Mouse (Mus musculus) heart, embryonic 13.5 days (tissue): ENCODE results near the gene Camkv. TPM values are rescaled to one million over a fixed set of nuclear protein-coding genes. Genes with fewer than 3 reads are reported as not detected.

Experiments
- ATAC-seq: fragments of 200-750 bp; cut with Nextera tagmentation; 2 replicates; pipeline ENCODE4 v1.8.0; 2017; ENCODE audit warnings: moderate TSS enrichment; ENCODE audit not compliant: insufficient number of reproducible peaks, low FRiP score, low TSS enrichment; ENCODE audit errors: extremely low read depth
- H3K27ac ChIP-seq: fragments of 300-500 bp; sonication (generic); replicated peaks from 2 replicates; pipeline ENCODE4 v1.5.1; 2015; ENCODE audit warnings: moderate library complexity, mild to moderate bottlenecking, inconsistent platforms
- H3K27me3 ChIP-seq: fragments of 300-500 bp; sonication (generic); replicated peaks from 2 replicates; pipeline ENCODE4 v1.6.1; 2015; ENCODE audit warnings: mild to moderate bottlenecking, inconsistent platforms
- H3K36me3 ChIP-seq: fragments of 300-500 bp; sonication (generic); 2 replicates; pipeline ENCODE4 v1.6.1; 2015; ENCODE audit warnings: mild to moderate bottlenecking, inconsistent platforms
- H3K4me1 ChIP-seq: fragments of 300-500 bp; sonication (generic); 2 replicates; pipeline ENCODE4 v1.6.1; 2015; ENCODE audit warnings: inconsistent platforms
- H3K4me2 ChIP-seq: fragments of 300-500 bp; sonication (generic); 2 replicates; pipeline ENCODE4 v1.6.1; 2015; ENCODE audit warnings: inconsistent platforms, mild to moderate bottlenecking, moderate library complexity
- H3K4me3 ChIP-seq: fragments of 300-500 bp; sonication (generic); 2 replicates; pipeline ENCODE4 v1.5.1; 2015; ENCODE audit warnings: moderate library complexity, mild to moderate bottlenecking, inconsistent platforms
- H3K9ac ChIP-seq: fragments of 300-500 bp; sonication (generic); 2 replicates; pipeline ENCODE4 v1.6.1; 2015; ENCODE audit warnings: inconsistent platforms, mild to moderate bottlenecking, moderate library complexity
- H3K9me3 ChIP-seq: fragments of 300-500 bp; sonication (generic); 2 replicates; pipeline ENCODE4 v1.6.1; 2016; ENCODE audit warnings: inconsistent platforms
- WGBS: fragments of 180-500 bp; shearing (Covaris S2); methylation state at CpG from one replicate; pipeline ENCODE4 v1.1.7; 2015; ENCODE audit warnings: mixed read lengths; 5-methylcytosine and 5-hydroxymethylcytosine counted together
- polyA plus RNA-seq: library from polyadenylated mRNA; unstranded; fragments of >200 nt; fragmentation: Nextera tagmentation; extraction: Ambion mirVana; gene quantifications from 2 replicates; pipeline ENCODE4 v1.2.1, GENCODE M21; 2015

Camkv gene
- polyA plus RNA-seq, 1 experiment from 2014 or later = 0.63 TPM

DNA sequence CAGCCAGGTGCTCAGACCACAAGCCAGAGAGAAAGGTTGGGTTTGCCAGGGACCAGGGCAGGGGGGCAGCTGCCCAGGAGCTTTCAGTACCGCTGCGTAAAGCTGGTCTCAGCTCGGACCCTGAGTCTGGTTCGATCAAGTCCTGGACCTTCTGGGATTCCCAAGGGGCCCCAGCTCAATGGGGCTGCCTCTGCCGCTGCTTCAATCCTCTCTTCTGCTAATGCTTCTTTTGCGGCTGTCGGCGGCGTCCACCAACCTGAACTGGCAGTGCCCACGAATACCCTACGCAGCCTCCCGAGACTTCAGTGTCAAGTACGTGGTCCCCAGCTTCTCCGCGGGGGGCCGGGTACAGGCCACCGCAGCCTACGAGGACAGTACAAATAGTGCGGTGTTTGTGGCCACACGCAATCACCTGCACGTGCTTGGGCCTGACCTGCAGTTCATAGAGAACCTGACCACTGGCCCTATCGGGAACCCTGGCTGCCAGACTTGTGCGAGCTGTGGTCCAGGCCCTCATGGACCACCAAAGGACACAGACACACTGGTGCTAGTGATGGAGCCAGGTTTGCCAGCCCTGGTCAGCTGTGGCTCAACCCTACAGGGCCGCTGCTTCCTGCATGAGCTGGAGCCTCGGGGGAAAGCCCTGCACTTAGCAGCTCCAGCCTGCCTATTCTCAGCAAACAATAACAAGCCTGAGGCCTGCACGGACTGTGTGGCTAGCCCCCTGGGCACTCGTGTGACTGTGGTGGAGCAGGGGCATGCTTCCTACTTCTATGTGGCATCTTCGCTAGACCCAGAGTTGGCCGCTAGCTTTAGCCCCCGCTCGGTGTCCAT, 28.3 kb upstream of the Camkv start:
- peaks cover 16% of the 10 kb centered on the region for H3K27me3 ChIP-seq
- H3K9ac ChIP-seq = peak overlapping the region; percentile 82
- H3K4me3 ChIP-seq = peak overlapping the region; percentile 51
- H3K36me3 ChIP-seq = 0 out of 2 replicates have a peak, but pooled peaks cover 8% of the 10 kb centered on the region
- 47% methylated on average over 31 of the region's 31 CpGs for WGBS
- H3K9me3 ChIP-seq = no peaks in the 10 kb centered on the region
- peaks cover 41% of the 10 kb centered on the region for H3K4me1 ChIP-seq
- peak overlapping the region; percentile 83 for H3K4me2 ChIP-seq
- peak overlapping the region; percentile 46; the same call in 1 of the 2 replicates for H3K27ac ChIP-seq
- no peak for ATAC-seq

GRCm38 (mm10) chr9:107907801-107908120, 27.7 kb upstream of the Camkv start:
- Histone ChIP-seq H3K4me3 (peak overlapping the region; percentile 51), H3K4me1 (peaks cover 41% of the 10 kb centered on the region), H3K9ac (peak overlapping the region; percentile 82), H3K27me3 (peaks cover 15% of the 10 kb centered on the region; the same call in 1 of the 2 replicates), H3K4me2 (peak overlapping the region; percentile 83), H3K9me3 (no peaks in the 10 kb centered on the region), H3K27ac (peak overlapping the region; percentile 46), H3K36me3 (peaks cover 3% of the 10 kb centered on the region; the same call in 1 of the 2 replicates)
- 64% methylated on average over 14 of the region's 14 CpGs for WGBS
- no peak for ATAC-seq

DNA sequence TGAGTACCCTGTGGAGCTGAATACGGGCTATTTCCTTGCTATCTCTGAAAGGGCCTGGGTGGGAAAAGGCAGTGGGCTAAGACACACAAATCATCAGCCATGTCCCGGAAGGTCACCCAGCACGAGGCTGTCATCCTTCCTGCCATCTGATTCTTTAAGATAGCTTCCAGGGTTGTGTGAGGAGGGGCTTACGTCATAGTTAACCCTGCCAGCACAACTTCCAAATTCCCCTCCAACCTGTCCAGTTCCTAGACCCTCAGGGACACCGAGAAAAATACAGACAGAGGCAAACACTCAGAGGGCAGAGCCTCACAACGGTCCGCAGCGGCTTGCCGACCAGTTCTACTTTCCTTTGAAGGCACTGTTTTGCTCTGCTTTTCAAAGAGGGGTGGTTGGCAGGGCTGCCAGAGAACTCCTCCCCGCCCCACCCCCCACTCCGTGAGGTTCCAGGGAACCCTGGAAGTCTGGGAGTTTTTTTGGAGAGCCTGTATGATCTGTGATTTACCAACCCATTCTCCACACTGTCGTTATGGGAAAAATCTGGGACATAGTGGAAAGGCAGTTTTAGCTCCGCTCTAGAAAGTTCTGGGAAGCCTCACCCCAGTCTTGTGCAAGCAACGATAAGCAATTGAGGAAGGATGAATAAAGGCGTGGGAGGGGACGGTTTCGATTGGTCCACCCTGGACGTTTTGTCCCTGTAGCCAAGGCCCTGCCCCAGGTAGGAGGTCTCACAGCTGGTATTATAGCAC, 26.9 kb upstream of the Camkv start:
- WGBS = 33% methylated on average over 18 of the region's 18 CpGs
- peak overlapping the region; percentile 51 for H3K4me3 ChIP-seq
- peaks cover 20% of the 10 kb centered on the region; the same call in 1 of the 2 replicates for H3K27me3 ChIP-seq
- peak overlapping the region; percentile 82 for H3K9ac ChIP-seq
- peak overlapping the region; percentile 46 for H3K27ac ChIP-seq
- H3K4me1 ChIP-seq = peaks cover 48% of the 10 kb centered on the region
- ATAC-seq = no peak
- peaks cover 3% of the 10 kb centered on the region; the same call in 1 of the 2 replicates for H3K36me3 ChIP-seq
- no peaks in the 10 kb centered on the region for H3K9me3 ChIP-seq
- H3K4me2 ChIP-seq = peak overlapping the region; percentile 83

DNA sequence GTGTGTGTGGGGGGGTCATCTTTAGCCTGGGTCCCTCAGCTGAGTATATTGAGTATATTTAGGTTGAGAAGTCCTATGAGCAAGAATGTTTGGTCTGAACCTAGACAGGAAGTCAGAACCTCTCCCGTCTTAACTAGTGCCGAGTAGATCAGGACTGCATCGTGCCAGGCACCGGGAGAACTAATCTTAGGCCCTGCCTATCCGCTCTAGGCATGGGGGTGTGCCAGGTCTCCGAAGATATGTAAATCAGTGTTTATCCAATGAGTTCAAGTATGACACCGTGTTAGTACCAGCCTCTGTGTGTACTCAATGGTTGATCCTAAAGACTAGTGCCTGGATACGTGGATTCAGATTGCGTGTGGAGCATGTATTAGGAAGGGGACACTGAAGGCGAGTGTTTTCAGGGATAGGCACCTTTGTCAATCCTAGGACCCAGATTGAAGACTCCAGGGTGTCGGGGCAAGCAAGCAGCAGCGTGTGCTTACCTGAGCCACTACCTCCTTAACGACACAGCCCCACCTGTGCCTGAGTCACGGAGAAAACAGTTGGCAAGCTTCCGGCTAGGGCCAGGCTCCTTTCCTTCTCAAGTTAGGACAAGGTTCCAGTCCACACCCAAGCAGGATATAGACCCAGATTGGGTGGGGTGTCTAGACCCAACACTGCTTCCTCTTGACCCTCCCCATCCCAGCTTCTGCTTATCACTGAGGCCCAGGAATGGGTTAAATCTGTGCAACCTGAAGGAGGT, 25.3 kb upstream of the Camkv start:
- peaks cover 44% of the 10 kb centered on the region for H3K4me1 ChIP-seq
- H3K36me3 ChIP-seq = peaks cover 3% of the 10 kb centered on the region; the same call in 1 of the 2 replicates
- H3K9ac ChIP-seq = no peak overlapping the region
- peak overlapping the region; percentile 72 for H3K27ac ChIP-seq
- WGBS = 68% methylated on average over 15 of the region's 15 CpGs
- H3K4me3 ChIP-seq = no peak overlapping the region
- no peaks in the 10 kb centered on the region for H3K9me3 ChIP-seq
- ATAC-seq = no peak
- H3K27me3 ChIP-seq = peaks cover 30% of the 10 kb centered on the region
- peak overlapping the region; percentile 83 for H3K4me2 ChIP-seq

- peaks cover 48% of the 10 kb centered on the region for H3K27me3 ChIP-seq
- H3K4me1 ChIP-seq = peaks cover 22% of the 10 kb centered on the region
- no peak overlapping the region for H3K9ac ChIP-seq
- H3K27ac ChIP-seq = no peak overlapping the region
- no peak overlapping the region for H3K4me2 ChIP-seq
- peaks cover 3% of the 10 kb centered on the region; the same call in 1 of the 2 replicates for H3K36me3 ChIP-seq
- no peak for ATAC-seq
- H3K4me3 ChIP-seq = no peak overlapping the region
- no peaks in the 10 kb centered on the region for H3K9me3 ChIP-seq
- 72% methylated on average over 16 of the region's 16 CpGs for WGBS
Observed at GRCm38 (mm10) chr9:107914764-107915420, 20.6 kb upstream of the Camkv start.

DNA sequence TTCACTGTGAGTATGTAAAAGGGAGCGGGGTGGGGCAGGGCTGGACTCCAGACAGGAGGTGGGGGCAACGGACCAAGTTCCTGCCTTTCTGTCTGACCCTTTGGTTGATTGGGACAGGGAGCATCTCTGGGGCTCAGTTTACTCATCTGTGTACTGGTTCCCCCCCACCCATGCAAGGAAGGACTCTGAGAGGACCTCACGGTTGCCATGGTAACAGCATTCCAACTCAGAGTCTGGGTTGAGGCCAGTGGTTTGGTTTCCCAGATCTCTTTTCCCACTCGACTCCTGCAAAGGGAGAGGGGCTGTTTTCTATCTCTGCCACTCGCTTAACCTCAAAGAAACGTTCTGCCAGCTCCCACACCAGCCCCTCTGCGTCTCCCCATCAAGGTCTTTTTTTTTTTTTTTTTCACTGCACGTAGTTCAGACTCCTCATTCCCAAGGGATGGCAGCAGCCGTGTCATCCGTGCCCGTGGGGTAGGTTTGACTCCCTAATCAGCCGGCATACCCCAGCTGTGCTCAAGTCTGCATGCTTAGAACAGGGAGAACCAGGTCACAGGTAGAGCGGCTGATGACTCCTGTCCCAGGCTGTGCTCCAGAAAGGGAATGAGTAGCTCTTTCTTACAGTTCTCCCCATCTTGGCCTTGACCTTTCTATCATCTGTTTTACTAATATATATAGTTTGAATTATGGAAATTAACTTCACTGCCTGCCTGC, 17.4 kb upstream of the Camkv start:
- Histone ChIP-seq H3K36me3 (peaks cover under 1% of the 10 kb centered on the region; the same call in 1 of the 2 replicates), H3K9me3 (no peaks in the 10 kb centered on the region), H3K4me1 (peaks cover 19% of the 10 kb centered on the region), H3K27me3 (peaks cover 40% of the 10 kb centered on the region), H3K4me3 (no peak overlapping the region), H3K4me2 (no peak overlapping the region; the same call in 1 of the 2 replicates), H3K9ac (0 out of 2 replicates have a peak overlapping the region, but pooled peaks have one; percentile 28), H3K27ac (no peak overlapping the region)
- ATAC-seq = no peak
- WGBS = 31% methylated on average over 13 of the region's 13 CpGs

DNA sequence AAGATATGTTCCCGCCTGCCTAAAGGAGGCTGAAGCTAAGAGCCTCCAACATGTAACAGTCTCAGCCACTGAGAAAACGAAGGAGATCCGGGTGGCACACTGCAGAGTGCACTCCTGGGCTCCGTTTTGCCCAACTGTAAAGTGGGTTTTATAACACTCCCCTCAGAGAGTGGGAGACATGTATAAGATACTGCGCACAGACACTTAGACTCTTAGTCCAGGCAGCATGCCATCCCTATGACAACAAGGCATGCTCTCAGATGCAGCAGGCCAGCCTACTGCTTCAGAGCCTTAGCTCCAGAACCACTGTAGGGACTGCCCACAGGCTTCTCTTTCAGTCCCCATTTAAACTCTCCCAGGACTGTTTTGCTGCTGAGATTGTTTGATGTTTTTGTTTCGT, 16.6 kb upstream of the Camkv start:
- Histone ChIP-seq H3K4me1 (peaks cover 24% of the 10 kb centered on the region), H3K36me3 (no peaks in the 10 kb centered on the region), H3K4me2 (no peak overlapping the region), H3K4me3 (no peak overlapping the region), H3K9ac (no peak overlapping the region; the same call in 1 of the 2 replicates), H3K9me3 (no peaks in the 10 kb centered on the region), H3K27me3 (peaks cover 36% of the 10 kb centered on the region), H3K27ac (no peak overlapping the region)
- WGBS = 66% methylated on average over 6 of the region's 6 CpGs
- no peak for ATAC-seq

- WGBS = 64% methylated on average over 5 of the region's 5 CpGs
- H3K27ac ChIP-seq = no peak overlapping the region
- H3K9ac ChIP-seq = no peak overlapping the region
- no peaks in the 10 kb centered on the region for H3K9me3 ChIP-seq
- peaks cover 29% of the 10 kb centered on the region for H3K4me1 ChIP-seq
- H3K36me3 ChIP-seq = no peaks in the 10 kb centered on the region
- no peak overlapping the region for H3K4me2 ChIP-seq
- peaks cover 30% of the 10 kb centered on the region for H3K27me3 ChIP-seq
- ATAC-seq = no peak
- H3K4me3 ChIP-seq = no peak overlapping the region
Observed at GRCm38 (mm10) chr9:107919441-107919840, 16.0 kb upstream of the Camkv start.

- Histone ChIP-seq H3K9me3 (no peaks in the 10 kb centered on the region), H3K4me3 (no peak overlapping the region), H3K4me1 (peaks cover 54% of the 10 kb centered on the region), H3K4me2 (no peak overlapping the region), H3K27me3 (0 out of 2 replicates have a peak, but pooled peaks cover 8% of the 10 kb centered on the region), H3K27ac (no peak overlapping the region), H3K9ac (no peak overlapping the region), H3K36me3 (no peaks in the 10 kb centered on the region)
- 30% methylated on average over 7 of the region's 7 CpGs for WGBS
- no peak for ATAC-seq
Observed at GRCm38 (mm10) chr9:107923021-107923420, 12.5 kb upstream of the Camkv start.

- H3K4me1 ChIP-seq = peaks cover 54% of the 10 kb centered on the region
- peak overlapping the region; percentile 48; the same call in 1 of the 2 replicates for H3K9ac ChIP-seq
- no peaks in the 10 kb centered on the region for H3K9me3 ChIP-seq
- 24% methylated on average over 6 of the region's 6 CpGs for WGBS
- no peak for ATAC-seq
- no peak overlapping the region for H3K4me3 ChIP-seq
- 0 out of 2 replicates have a peak overlapping the region, but pooled peaks have one; percentile 40 for H3K27ac ChIP-seq
- 0 out of 2 replicates have a peak, but pooled peaks cover 8% of the 10 kb centered on the region for H3K27me3 ChIP-seq
- H3K36me3 ChIP-seq = no peaks in the 10 kb centered on the region
- H3K4me2 ChIP-seq = peak overlapping the region; percentile 3; the same call in 1 of the 2 replicates
Observed at GRCm38 (mm10) chr9:107923956-107924355, 11.5 kb upstream of the Camkv start.
